Mouse (Mus musculus): ENCODE data around the gene Slc15a4.

Gene Slc15a4

DNA sequence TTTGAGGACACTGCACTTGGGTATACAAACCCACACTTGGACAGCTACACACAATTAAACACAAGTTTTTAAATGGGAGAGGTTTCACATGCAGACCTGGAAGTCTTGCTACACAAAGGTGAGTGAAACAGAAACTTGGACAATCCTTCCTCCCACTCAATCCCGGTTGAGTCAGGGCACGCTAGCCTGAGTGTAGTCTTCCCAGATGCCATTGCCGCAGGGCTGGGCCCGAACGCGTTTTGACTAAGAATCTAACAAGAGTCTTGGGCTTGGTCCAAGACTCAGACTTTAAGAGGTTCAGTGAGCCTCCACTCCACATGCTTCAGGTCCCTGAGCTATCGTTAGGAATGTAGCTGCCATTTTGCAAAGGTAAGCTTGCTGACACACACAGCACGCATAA lies 12.3 kb downstream of the Slc15a4 start:
- no peak for DNase-seq (ENCODE audit: low spot score)

DNA sequence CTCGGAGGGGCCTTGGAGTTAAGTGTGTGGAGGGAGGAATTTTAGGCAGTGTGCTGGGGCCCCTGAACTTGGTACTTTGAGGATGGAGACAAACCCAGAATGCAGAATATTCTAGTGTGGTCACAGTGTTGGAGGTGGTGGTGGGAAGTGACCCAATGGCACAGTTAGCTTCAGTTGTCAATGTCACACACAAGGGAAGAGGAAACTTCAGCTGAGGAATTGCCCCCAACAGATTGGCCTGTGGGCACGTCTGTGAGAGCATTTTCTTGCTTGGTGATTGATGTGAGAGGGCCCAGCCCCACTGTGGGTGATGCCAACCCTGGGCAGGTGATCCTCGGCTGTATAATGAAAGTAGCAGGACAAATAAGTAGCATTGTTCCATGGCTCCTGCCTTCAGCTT lies 13.9 kb downstream of the Slc15a4 start:
- DNase-seq (ENCODE audit: low spot score), result no peak

DNA sequence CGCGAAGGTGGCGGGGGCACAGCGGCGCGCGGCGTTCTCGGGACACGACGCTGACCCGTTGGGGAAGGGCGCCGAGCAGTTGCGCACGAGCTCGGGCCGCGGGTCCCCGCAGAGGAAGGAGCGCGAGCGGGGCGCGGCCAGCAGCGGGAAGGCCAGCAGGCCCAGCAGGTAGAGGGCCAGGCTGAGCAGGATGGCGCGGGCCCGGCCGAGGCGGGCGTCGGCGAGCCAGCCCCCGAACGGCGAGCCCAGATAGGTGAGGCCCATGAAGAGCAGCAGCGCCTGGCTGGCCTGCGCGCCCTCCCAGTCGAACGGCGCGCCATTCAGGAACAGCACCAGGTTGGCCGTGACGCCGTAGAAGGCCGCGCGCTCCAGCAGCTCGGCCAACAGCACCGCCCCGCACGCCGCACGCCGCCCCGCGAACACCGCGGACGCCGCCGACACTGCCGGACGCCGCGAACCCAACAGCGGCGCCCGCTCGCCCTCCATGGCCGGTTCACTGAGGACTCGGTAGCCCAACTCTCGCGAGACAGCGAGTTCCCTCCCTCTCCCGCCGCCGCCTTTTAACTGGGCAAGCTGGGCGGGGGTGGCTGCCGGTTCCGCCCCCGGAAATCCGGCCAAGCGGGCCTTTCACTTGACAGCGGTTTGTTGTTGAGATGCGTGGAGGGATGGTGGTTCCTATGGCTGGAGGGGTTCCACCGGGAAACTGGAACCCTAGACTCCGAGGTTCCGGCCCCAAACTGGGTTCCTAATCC lies 15.6 kb downstream of the Slc15a4 start:
- DNase-seq (ENCODE audit: low spot score), result peak; percentile 98

DNA sequence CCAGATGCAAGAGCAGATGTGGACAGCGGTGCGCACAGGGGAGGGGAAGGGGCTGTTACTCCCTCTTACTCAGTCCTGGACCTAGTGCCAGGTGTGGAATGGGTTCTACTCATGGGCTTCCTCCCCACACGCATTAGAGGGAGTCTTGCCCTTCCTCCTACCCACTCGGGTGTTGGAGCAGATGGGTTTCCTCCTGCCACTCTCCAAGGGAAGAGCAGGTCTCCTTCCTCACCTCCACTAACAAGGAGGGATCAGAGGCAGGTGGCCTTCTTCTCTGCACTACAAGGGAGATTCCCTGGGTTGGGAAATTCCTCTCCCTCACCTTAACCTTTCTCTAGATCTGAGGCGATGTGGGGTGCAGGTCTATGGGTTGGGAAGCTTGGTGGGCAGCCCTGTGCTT lies 16.5 kb downstream of the Slc15a4 start:
- no peak for DNase-seq (ENCODE audit: low spot score)

DNA sequence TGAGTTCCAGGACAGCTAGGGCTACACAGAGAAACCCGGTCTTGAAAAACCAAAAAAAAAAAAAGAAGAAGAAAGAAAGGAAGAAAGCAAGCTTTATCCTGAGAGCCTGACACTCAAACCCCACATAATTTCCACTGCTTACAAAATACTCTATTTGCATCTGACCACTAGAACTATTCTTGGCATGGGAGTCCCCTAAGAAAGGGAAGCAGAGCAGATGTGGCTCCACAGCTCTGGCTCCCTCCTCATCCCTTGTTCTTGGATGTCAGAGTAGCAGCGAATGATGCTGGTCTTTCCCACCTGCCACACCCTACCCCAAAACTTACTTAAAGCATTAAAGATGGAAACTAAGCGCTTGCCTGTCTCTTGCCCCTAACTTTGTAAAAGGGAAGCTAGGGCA lies 17.2 kb downstream of the Slc15a4 start:
- DNase-seq (ENCODE audit: low spot score), result no peak

DNA sequence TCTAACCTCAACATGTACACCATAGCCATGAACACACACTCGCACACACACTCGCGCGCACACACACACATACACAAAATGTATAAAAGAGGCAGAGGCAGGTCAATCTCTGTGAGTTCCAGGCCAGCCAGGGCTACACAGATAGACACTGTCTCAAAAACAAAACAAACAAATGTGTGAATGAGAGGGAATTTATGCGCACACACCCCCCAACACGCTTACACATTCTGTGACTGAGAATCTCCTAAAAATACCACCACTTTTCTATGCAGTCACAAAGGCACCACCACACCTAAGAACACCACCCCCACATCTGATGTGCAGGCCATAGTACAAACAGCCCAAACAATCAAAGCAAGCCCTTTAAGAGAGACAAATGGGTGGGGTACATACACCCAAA lies 20.3 kb downstream of the Slc15a4 start:
- DNase-seq (ENCODE audit: low spot score), result no peak

DNA sequence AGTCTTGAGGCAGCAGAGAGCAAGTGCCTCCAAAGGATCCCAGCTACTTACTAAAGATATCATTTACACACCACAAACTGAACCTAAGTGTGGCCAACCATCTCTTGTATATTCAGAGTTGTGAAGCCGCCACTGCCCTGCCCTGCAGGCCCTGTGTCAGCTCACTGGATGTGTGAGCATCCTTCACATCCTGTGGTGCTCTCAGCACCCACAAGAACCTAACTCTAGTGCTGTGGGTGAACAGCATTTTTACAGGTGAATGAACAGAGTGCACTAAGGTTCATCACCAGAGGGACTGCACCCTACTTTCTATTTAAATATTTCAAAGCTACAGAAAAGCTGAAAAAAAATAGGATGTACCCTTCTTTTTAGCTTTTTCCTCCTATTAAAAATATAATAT lies 20.8 kb downstream of the Slc15a4 start:
- no peak for DNase-seq (ENCODE audit: low spot score)

DNA sequence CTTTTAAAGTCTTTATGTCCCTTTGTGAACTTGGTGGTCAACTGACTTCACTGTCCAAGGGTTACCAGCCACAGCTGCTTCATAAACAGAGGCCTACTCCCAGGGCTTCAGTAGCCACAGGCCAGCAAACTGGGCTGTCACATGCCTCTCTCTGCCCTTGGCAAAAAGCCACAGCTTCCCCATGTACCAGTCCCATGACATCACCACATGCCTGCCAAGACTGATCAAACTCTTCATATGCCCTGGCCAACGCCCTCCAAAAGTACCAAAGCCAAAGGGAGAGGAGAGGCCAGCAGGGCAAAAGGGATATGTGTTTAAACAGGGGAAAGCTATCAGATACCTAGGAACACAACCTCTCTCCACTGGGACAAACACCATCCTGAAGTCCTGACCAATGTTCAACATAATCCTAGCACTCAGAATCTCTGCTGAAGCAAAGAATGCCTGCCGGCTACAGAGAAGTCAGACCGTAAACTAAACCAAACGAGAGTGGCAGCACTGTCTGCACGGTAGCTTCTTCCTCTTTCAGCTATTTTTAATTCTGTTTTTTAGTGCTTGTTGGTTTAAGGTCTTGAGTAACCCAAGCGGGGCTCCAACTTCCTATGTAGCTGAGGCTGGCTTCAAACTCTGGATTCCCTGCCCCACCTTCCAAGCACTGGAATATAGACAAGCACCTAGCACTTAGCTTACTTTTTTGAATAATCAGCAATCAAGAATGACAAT lies 21.7 kb downstream of the Slc15a4 start:
- DNase-seq (ENCODE audit: low spot score), result peak; percentile 22

DNA sequence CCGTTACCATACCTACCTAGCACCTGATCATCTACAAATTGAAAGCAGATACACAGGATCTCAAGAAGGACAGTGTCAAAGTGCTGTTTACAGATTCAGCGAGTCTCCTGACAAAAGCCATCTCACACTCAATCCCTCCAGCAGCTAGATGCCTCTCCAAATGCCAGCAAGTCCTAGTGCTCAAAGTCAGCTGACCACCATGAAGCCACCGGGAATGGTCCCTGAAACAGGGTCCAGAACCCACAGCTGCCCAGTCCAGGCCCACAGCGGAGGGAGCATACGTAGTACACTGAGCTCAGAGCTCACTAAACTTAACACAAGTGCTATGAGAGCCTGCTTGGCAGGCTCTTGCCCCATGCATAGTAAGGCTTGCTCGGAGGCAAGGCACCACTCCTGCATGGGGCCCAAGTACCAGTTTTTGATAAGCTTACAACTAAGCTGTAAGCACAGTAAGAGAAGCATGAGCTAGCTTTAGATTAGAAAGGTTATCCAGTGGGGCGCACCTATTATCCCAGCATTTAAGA lies 23.4 kb downstream of the Slc15a4 start:
- no peak for DNase-seq (ENCODE audit: low spot score)

DNA sequence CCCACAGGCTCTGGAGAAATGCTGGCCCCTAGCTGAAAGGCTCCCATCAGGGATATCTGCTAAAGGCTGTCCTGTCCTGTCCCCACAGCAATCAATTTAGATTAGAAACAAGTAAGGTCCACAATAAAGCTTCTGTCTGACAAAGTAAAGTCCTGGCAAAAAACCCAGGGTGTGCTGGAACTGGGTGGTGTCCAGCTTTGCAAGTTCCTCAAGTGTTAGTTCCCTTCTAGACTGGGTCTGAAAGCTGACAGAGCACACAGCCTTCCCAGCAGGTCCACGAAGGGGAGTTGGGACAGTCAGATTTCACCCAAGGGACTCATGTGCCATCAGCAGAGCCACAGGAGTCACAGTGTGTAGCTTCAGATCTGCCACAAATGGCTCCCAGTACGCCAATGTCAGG lies 25.2 kb downstream of the Slc15a4 start:
- DNase-seq (ENCODE audit: low spot score), result no peak

DNA sequence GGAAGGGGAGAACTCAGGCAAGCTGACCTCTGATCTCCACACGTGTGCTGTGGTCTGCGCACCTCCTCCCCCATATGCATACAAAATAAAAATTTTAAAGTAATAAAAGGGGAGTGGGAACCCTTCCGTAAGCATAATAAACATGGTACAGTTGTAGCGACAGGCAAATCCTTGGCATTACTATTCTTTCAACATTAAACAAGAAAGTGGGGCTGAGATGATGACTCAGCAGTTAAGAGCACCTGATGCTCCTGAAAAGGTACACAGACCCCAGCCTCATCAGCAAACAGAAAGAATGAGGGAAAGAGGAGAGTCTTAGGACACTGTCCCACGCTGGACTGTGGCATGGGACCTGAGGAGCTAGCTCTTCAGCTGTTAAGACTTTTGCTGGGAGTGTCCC lies 29.7 kb downstream of the Slc15a4 start:
- no peak for DNase-seq (ENCODE audit: low spot score)

DNA sequence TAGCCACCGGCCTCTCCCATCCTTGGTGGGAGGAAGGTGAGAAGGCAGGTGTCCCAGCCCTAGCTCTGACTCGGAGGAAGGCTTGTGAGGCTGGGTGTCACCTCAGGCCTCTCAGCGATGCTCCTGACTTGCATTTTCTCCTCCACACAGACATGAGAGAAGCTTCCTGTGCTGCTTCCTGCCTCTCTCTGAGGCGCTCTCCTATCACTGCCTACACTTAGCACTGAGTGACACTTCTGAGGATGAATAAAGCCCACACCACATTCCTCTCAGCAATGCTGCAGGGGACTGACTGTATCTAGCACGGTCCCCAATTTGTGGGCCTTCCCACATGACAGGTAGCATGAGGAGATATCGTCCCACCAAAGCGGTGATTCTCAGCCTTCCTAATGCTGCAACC lies 35.8 kb downstream of the Slc15a4 start:
- no peak for DNase-seq (ENCODE audit: low spot score)

DNA sequence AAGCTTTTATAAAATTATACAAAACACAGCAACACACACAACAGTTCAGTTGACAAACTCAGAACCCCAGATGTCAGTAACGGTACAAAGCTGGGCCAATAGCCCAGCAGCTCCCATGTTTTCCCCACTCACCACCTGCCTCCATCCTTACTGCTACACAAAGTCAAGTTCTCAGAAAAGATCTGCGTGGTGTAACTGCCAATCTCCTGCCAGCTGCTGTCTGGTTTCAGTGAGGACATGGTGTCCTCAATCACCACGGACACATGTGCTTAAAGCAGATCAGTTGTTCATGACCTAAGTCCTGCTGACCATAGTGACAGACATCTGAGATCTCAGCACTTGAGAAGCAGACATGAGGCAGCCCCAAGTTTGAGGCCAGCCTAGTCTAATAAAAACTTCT lies 37.0 kb downstream of the Slc15a4 start:
- DNase-seq (ENCODE audit: low spot score), result no peak

DNA sequence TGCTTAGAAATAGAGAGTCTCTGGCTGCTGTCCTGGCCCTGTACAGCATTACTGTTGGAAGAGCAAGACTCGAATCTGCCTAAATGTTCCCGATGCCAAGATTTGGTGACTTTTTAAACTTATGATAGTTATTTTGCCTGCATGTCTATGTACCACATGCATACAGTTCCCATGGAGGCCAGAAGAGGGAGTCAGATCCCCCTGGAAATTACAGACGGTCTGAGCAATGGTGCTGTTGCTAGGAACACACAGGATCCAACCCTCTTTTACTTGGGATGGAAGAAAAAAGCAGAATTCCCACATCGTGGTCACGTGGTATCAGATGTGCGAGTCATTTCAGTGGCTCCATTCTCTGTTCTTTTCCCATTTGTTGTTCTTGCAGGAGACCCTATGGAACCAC lies 39.8 kb downstream of the Slc15a4 start:
- no peak for DNase-seq (ENCODE audit: low spot score)

DNA sequence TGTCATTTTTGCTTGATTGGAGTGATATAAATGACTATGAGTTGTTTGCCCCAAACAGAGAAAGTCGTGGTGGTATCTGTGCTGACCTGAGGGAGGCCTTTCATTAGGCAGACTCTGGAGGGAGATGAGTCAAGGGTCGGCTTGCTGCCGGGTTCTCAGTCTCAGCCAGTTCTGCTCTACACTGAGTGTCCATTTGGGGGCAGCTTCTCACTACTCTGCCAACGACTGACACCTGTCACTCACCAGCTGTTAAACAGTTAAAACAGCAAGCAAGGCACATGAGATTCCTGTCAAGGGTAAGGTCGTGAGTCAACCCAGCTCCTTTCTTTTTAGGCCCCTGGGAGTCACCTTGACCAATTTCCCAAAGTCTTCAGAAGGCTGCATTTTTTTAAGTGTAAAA lies 40.3 kb downstream of the Slc15a4 start:
- no peak for DNase-seq (ENCODE audit: low spot score)

DNA sequence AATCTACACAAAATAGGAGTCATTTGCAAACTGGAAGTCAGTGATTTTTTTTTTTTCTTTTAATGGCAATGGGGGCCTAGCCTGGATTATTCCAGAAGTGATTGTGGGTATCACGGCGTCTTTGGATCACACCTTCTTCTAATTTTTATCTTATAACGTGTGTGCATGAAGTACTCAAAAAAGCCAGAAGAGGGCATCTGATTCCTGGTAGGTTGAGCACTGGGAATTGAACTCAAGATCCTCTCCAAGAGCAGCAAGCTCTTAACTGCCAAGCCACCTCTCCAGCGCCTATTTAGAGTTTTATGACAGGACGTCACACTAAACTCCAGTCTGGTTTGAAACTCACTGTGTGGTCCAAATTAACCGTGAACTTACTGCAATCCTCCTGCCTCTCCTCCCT lies 44.8 kb downstream of the Slc15a4 start:
- DNase-seq (ENCODE audit: low spot score), result no peak

DNA sequence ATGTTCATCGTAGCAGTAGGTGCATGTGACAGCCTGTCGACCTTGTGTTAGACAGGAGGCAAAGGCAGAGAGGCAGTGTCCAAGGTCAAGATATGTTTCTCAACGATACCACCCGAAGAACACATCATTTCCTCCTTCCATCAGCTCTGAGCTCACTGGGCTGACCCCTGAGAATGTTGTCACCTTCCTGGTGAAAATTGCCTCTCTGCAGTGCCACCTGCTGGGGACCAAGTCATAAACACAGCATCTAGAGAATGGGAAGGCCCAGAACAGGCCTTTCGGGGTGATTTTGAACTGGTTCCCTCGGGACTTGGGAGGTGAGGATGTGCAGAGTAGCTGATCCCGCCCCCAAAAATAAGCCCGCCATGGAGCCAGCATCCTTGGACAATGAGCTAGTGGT lies 49.0 kb downstream of the Slc15a4 start:
- DNase-seq (ENCODE audit: low spot score), result no peak

DNA sequence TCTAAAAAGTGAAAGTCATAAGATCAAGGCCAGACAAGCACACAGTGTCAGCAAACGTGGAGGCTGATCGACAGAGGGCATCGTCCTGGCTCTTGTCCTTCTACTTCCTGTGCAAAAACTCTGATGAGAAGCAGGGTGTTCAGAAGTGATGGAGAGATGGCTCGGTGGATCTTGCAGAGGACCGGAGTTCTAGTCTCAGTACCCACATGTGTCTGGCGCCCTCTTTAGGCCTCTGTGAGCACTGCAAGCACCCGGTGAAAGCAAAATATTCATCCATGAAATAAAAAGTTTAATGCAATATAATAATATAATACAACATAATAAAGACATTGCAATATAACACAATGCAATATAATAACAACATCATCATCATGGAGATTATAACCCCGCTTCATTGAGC lies 55.3 kb downstream of the Slc15a4 start:
- DNase-seq (ENCODE audit: low spot score), result no peak

DNA sequence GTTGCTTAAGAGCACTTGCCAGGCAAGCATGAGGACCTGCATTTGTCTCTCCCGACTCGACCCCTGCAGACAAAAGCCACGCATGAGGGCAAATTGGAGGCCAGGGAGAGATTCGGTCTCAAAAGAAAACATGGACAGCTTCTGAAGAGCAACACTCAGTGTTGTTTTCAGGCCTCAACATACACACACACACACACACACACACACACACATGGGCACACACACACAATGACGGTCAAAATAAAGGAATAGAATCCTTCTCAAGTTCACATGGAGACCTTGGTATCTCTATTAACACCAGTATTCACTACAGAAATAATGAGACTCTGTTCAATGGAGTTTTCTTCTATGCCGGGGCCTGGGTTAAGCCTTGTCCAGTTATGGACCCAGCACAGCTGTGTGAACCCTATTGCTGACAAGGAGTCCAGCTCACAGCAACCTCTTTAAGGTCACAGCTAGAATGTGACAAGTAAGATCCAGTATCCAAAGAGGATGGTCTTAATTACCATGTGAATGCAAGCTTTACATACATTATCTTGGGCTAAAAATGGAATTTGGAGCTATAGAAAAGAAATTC lies 65.4 kb downstream of the Slc15a4 start:
- DNase-seq (ENCODE audit: low spot score), result no peak

DNA sequence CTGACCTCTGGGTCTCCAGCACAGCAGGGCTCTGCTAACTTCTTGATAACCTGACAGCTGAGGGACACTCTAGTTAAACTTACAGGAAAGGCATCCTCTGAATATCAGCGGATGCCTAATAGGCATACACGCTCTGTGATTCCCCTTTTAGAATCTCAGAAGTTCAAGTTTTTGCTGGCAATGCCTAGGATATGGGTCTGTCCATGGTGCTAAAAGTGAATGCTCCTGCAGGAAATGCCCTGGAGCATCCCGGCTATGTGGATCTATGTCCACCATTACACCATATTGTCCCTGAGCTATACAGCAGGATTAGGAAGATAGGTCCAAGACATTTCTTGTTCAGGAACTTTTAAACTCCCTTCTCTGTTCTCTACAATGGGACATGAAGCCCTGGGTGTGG lies 71.6 kb downstream of the Slc15a4 start:
- no peak for DNase-seq (ENCODE audit: low spot score)

DNA sequence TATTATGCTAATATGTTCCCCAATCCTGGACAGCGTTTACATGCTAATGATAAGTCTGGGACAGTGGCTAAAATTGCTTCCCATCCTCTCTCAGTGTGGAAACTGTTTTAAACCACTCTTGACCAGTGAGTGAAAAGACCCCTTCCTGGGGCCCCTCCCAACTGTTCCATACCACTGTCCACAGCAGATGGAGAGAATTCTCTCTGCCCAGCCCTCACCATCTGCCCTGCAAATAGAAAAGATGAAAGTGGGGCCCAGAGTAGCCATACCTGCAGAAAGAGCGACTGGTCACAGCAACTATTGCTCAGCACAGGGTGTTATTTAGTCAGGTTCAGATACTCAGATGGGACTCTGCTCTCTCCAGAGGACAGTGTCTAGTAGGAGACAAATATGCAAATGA lies 84.6 kb downstream of the Slc15a4 start:
- DNase-seq (ENCODE audit: low spot score), result no peak

DNA sequence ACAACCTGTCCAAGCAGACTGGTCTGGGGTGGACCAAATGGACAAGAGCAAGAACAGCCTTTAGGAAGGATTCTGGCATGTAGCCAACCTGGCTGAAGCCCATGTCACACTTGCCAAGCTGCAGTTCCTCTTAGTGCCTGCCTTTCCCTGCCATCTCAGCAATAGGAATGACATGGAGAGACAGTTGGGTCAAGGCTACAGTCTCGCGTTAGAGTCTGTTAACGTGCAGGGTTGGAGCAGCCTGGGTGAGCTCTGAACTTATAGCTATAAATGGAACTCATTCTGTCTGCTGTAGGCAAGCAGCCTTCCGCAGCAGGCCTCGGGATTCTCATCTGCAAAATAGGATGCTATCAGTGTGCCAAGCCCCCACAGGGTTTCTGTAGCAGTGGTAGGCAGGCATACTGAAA lies 86.1 kb downstream of the Slc15a4 start:
- no peak for DNase-seq (ENCODE audit: low spot score)
